Mouse (Mus musculus): Measurements from ENCODE around the gene Slc23a4. TPM values are rescaled to one million over a fixed set of nuclear protein-coding genes. Genes with fewer than 3 reads are reported as not detected.

The Slc23a4 gene
- polyA plus RNA-seq, 1 experiment from 2014 or later: 0.12 TPM

- H3K36me3 ChIP-seq (replicated peaks; ENCODE audit: insufficient read depth, low read length): no peaks in the 10 kb centered on the region
- H3K9ac ChIP-seq (replicated peaks): no peak overlapping the region
- TF ChIP-seq EP300 (IDR thresholded peaks at IDR 0.05; ENCODE audit: low read depth) (no peak), CTCF (IDR thresholded peaks at IDR 0.05; ENCODE audit: low read depth) (peak; percentile 20; the same call in 1 of the 2 replicates)
- DNase-seq (no peak), ATAC-seq (peak; percentile 11; the same call in 1 of the 2 replicates)
- 38% methylated on average over 7 of the region's 7 CpGs for WGBS (ENCODE audit: insufficient replicate concordance)
- no peaks in the 10 kb centered on the region for H3K27me3 ChIP-seq (ENCODE audit: insufficient read depth, low read length)
- H3K9me3 ChIP-seq (ENCODE audit: low read length): no peaks in the 10 kb centered on the region
- no peak overlapping the region for H3K4me3 ChIP-seq (ENCODE audit: low read depth, low read length)
- H3K4me1 ChIP-seq (ENCODE audit: insufficient read depth): peaks cover 5% of the 10 kb centered on the region; the same call in 1 of the 2 replicates
- H3K4me2 ChIP-seq (ENCODE audit: low read depth, low read length): no peak overlapping the region
- H3K27ac ChIP-seq (ENCODE audit: low read depth): peak overlapping the region; percentile 52; the same call in 1 of the 2 replicates
Observed at GRCm38 (mm10) chr6:34951956-34952667, 36.1 kb downstream of the Slc23a4 start.

GRCm38 (mm10) chr6:34951518-34951917 is 36.7 kb downstream of the Slc23a4 start:
- H3K4me3 ChIP-seq (ENCODE audit: low read depth, low read length): no peak overlapping the region
- no peak overlapping the region for H3K4me2 ChIP-seq (ENCODE audit: low read depth, low read length)
- ATAC-seq (peak; percentile 36; the same call in 1 of the 2 replicates), DNase-seq (no peak)
- H3K9me3 ChIP-seq (ENCODE audit: low read length): no peaks in the 10 kb centered on the region
- H3K27ac ChIP-seq (ENCODE audit: low read depth): 0 out of 2 replicates have a peak overlapping the region, but pooled peaks have one; percentile 52
- H3K27me3 ChIP-seq (ENCODE audit: insufficient read depth, low read length): no peaks in the 10 kb centered on the region
- WGBS (ENCODE audit: insufficient replicate concordance): 69% methylated on average over 7 of the region's 7 CpGs
- no peak overlapping the region for H3K9ac ChIP-seq (replicated peaks)
- H3K4me1 ChIP-seq (ENCODE audit: insufficient read depth): peaks cover 5% of the 10 kb centered on the region; the same call in 1 of the 2 replicates
- no peaks in the 10 kb centered on the region for H3K36me3 ChIP-seq (replicated peaks; ENCODE audit: insufficient read depth, low read length)
- TF ChIP-seq EP300 (IDR thresholded peaks at IDR 0.05; ENCODE audit: low read depth) (no peak), CTCF (IDR thresholded peaks at IDR 0.05; ENCODE audit: low read depth) (no peak)

DNA sequence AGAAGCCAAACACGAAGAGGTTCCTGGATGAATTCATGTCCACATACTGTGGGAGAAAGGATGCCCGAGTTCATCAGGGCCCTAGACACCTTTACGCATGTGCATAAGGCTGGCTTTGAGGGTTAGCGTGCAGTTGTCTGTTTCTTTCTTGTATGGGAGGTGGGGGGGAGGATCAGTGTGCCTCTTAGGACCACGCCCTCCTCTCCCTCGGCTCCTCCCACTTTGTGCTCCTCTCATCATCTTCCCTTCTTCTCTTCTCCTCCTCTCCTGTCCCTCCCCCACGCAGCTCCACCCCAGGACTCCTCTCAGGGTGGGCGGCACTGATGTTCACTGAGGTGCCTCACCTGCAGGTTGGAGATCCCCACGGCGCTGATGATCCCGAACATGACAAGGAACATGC is 39.7 kb downstream of the Slc23a4 start:
- Histone ChIP-seq H3K4me3 (ENCODE audit: low read depth, low read length) (no peak overlapping the region), H3K27me3 (ENCODE audit: insufficient read depth, low read length) (no peaks in the 10 kb centered on the region), H3K9ac (replicated peaks) (no peak overlapping the region), H3K4me2 (ENCODE audit: low read depth, low read length) (no peak overlapping the region), H3K36me3 (replicated peaks; ENCODE audit: insufficient read depth, low read length) (no peaks in the 10 kb centered on the region), H3K4me1 (ENCODE audit: insufficient read depth) (no peaks in the 10 kb centered on the region), H3K9me3 (ENCODE audit: low read length) (no peaks in the 10 kb centered on the region), H3K27ac (ENCODE audit: low read depth) (no peak overlapping the region)
- no peak for TF ChIP-seq EP300 (IDR thresholded peaks at IDR 0.05; ENCODE audit: low read depth)
- TF ChIP-seq CTCF (IDR thresholded peaks at IDR 0.05; ENCODE audit: low read depth): no peak
- ATAC-seq (no peak), DNase-seq (no peak)
- 35% methylated on average over 11 of the region's 11 CpGs for WGBS (ENCODE audit: insufficient replicate concordance)

DNA sequence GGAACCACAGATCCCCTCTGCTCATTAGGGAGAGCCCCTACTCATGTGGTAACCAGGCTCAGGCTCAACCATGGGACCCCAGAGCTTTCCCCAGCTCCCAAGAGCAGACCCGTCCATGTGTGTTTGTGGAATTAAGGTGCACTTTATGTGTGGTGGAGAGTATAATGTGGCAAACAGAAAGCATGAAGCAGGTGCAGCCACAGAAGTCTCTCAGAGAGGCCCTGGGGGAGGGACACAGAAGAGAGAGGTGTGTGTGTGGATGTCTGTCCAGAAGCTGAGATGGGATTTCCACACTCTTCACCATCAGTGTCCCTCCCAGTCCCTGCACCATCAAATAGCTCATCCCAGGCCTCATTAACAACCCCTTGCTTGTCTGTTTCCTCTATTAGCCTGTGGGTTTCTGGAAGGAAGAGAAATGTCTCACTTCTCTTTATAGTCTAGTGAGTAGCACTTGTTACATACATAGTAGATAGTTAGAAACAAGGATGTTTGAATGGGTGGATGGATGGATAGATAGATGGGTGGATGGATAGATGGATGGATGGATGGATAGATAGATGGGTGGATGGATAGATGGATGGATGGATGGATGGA is 41.6 kb downstream of the Slc23a4 start:
- H3K27ac ChIP-seq (ENCODE audit: low read depth): no peak overlapping the region
- H3K4me1 ChIP-seq (ENCODE audit: insufficient read depth): no peaks in the 10 kb centered on the region
- no peak for ATAC-seq
- no peaks in the 10 kb centered on the region for H3K36me3 ChIP-seq (replicated peaks; ENCODE audit: insufficient read depth, low read length)
- H3K4me3 ChIP-seq (ENCODE audit: low read depth, low read length): no peak overlapping the region
- WGBS (ENCODE audit: insufficient replicate concordance): 59% methylated on average over 1 of the region's 1 CpGs
- no peak overlapping the region for H3K9ac ChIP-seq (replicated peaks)
- DNase-seq: no peak
- no peaks in the 10 kb centered on the region for H3K27me3 ChIP-seq (ENCODE audit: insufficient read depth, low read length)
- H3K4me2 ChIP-seq (ENCODE audit: low read depth, low read length): no peak overlapping the region
- TF ChIP-seq EP300 (IDR thresholded peaks at IDR 0.05; ENCODE audit: low read depth): no peak
- no peak for TF ChIP-seq CTCF (IDR thresholded peaks at IDR 0.05; ENCODE audit: low read depth)
- H3K9me3 ChIP-seq (ENCODE audit: low read length): no peaks in the 10 kb centered on the region

DNA sequence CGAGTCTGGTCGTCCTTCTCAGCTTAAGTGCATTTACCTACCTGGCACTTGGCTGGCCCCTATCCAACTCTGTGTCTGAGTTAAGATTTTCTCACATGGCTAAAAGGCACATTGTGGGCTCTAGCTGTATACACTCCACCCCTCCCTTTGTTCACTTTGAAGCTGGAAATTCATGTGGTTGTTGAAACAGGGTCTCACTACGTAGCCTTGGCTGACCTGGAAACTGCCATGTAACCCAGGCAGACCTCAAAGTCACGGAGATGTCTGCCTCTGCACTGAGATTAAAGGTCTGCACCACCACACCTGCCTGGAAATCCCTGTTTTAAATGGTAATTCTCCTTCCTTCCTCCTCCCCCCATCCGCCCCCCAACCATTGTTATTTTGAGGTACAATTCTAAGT is 44.7 kb downstream of the Slc23a4 start:
- no peaks in the 10 kb centered on the region for H3K9me3 ChIP-seq (ENCODE audit: low read length)
- no peak overlapping the region for H3K4me3 ChIP-seq (ENCODE audit: low read depth, low read length)
- H3K27ac ChIP-seq (ENCODE audit: low read depth): no peak overlapping the region
- ATAC-seq (no peak), DNase-seq (no peak)
- 75% methylated on average over 5 of the region's 5 CpGs for WGBS (ENCODE audit: insufficient replicate concordance)
- H3K4me2 ChIP-seq (ENCODE audit: low read depth, low read length): no peak overlapping the region
- no peak overlapping the region for H3K9ac ChIP-seq (replicated peaks)
- H3K36me3 ChIP-seq (replicated peaks; ENCODE audit: insufficient read depth, low read length): no peaks in the 10 kb centered on the region
- peaks cover 8% of the 10 kb centered on the region for H3K4me1 ChIP-seq (ENCODE audit: insufficient read depth)
- no peaks in the 10 kb centered on the region for H3K27me3 ChIP-seq (ENCODE audit: insufficient read depth, low read length)
- no peak for TF ChIP-seq EP300 (IDR thresholded peaks at IDR 0.05; ENCODE audit: low read depth)
- no peak for TF ChIP-seq CTCF (IDR thresholded peaks at IDR 0.05; ENCODE audit: low read depth)

GRCm38 (mm10) chr6:34942446-34942845 is 45.8 kb downstream of the Slc23a4 start:
- ATAC-seq (no peak), DNase-seq (no peak)
- H3K4me1 ChIP-seq (ENCODE audit: insufficient read depth): peaks cover 10% of the 10 kb centered on the region
- no peaks in the 10 kb centered on the region for H3K36me3 ChIP-seq (replicated peaks; ENCODE audit: insufficient read depth, low read length)
- no peak overlapping the region for H3K4me3 ChIP-seq (ENCODE audit: low read depth, low read length)
- no peaks in the 10 kb centered on the region for H3K27me3 ChIP-seq (ENCODE audit: insufficient read depth, low read length)
- H3K4me2 ChIP-seq (ENCODE audit: low read depth, low read length): no peak overlapping the region
- TF ChIP-seq CTCF (IDR thresholded peaks at IDR 0.05; ENCODE audit: low read depth) (no peak), EP300 (IDR thresholded peaks at IDR 0.05; ENCODE audit: low read depth) (no peak)
- no peak overlapping the region for H3K9ac ChIP-seq (replicated peaks)
- H3K9me3 ChIP-seq (ENCODE audit: low read length): no peaks in the 10 kb centered on the region
- H3K27ac ChIP-seq (ENCODE audit: low read depth): no peak overlapping the region
- WGBS (ENCODE audit: insufficient replicate concordance): 78% methylated on average over 9 of the region's 9 CpGs

Measured in liver, postnatal 0 days (tissue).